Mouse (Mus musculus) lung, embryonic 16.5 days (tissue): ENCODE results near the gene Stam2. TPM values are rescaled to one million over a fixed set of nuclear protein-coding genes. Genes with fewer than 3 reads are reported as not detected.
A peak's percentile ranks its signal among the peaks of the same experiment; 100 is the strongest.

Experiments used
- ATAC-seq: fragments of 200-750 bp; cut with Nextera tagmentation; 2 replicates; pipeline ENCODE4 v1.8.0; 2017; ENCODE audit warnings: low read depth, mild to moderate bottlenecking, moderate library complexity
- H3K27ac ChIP-seq: fragments of 300-500 bp; sonication (generic); 2 replicates; pipeline ENCODE4 v1.5.1; 2014; ENCODE audit warnings: mild to moderate bottlenecking, control low read depth, low read length
- H3K27me3 ChIP-seq: fragments of 300-500 bp; sonication (generic); 2 replicates; pipeline ENCODE4 v1.6.1; 2014; ENCODE audit warnings: low read depth, low read length, mixed read lengths; ENCODE audit not compliant: control insufficient read depth, insufficient read depth
- H3K36me3 ChIP-seq: fragments of 300-500 bp; sonication (generic); 2 replicates; pipeline ENCODE4 v1.6.1; 2014; ENCODE audit warnings: low read length; ENCODE audit not compliant: control insufficient read depth, insufficient read depth
- H3K4me1 ChIP-seq: fragments of 300-500 bp; sonication (generic); replicated peaks from 2 replicates; pipeline ENCODE4 v1.6.1; 2014; ENCODE audit warnings: low read length, mixed read lengths; ENCODE audit not compliant: control insufficient read depth, insufficient read depth
- H3K4me2 ChIP-seq: fragments of 300-500 bp; sonication (generic); 2 replicates; pipeline ENCODE4 v1.6.1; 2014; ENCODE audit warnings: low read depth, low read length, control low read depth
- H3K4me3 ChIP-seq: fragments of 300-500 bp; sonication (generic); 2 replicates; pipeline ENCODE4 v1.5.1; 2014; ENCODE audit warnings: mild to moderate bottlenecking, low read length, control low read depth
- H3K9ac ChIP-seq: fragments of 300-500 bp; sonication (generic); 2 replicates; pipeline ENCODE4 v1.6.1; 2014; ENCODE audit warnings: low read length, control low read depth
- H3K9me3 ChIP-seq: fragments of 300-500 bp; sonication (generic); 2 replicates; pipeline ENCODE4 v1.6.1; 2016; ENCODE audit warnings: low read length; ENCODE audit not compliant: control insufficient read depth
- WGBS: fragments of 180-500 bp; shearing (Covaris S2); extraction: QIAGEN DNeasy Blood & Tissue Kit; methylation state at CpG from one replicate; pipeline ENCODE4 v1.1.7; 2014; 5-methylcytosine and 5-hydroxymethylcytosine counted together
- polyA plus RNA-seq: library from polyadenylated mRNA; unstranded; fragments of >200 nt; fragmentation: Nextera tagmentation; extraction: Ambion mirVana; gene quantifications from 2 replicates; pipeline ENCODE4 v1.2.1, GENCODE M21; 2015

The Stam2 gene
- polyA plus RNA-seq, 1 experiment from 2014 or later = 40.3 TPM

GRCm38 (mm10) chr2:52763040-52763736 is 21.1 kb upstream of the Stam2 start:
- 0 out of 2 replicates have a peak, but pooled peaks cover 2% of the 10 kb centered on the region for H3K4me1 ChIP-seq
- peak; percentile 81 for ATAC-seq
- no peak overlapping the region for H3K27ac ChIP-seq
- H3K4me3 ChIP-seq = peak overlapping the region; percentile 5; the same call in 1 of the 2 replicates
- H3K9me3 ChIP-seq = peaks cover 6% of the 10 kb centered on the region; the same call in 1 of the 2 replicates
- no peaks in the 10 kb centered on the region for H3K27me3 ChIP-seq
- H3K9ac ChIP-seq = no peak overlapping the region
- no peaks in the 10 kb centered on the region for H3K36me3 ChIP-seq
- 7% methylated on average over 12 of the region's 12 CpGs for WGBS
- peak overlapping the region; percentile 44 for H3K4me2 ChIP-seq

GRCm38 (mm10) chr2:52762529-52762928 is 20.4 kb upstream of the Stam2 start:
- no peaks in the 10 kb centered on the region for H3K27me3 ChIP-seq
- no peak overlapping the region for H3K4me2 ChIP-seq
- no peak overlapping the region for H3K27ac ChIP-seq
- no peak overlapping the region for H3K4me3 ChIP-seq
- H3K36me3 ChIP-seq = no peaks in the 10 kb centered on the region
- H3K9me3 ChIP-seq = peaks cover 6% of the 10 kb centered on the region; the same call in 1 of the 2 replicates
- WGBS = 57% methylated on average over 7 of the region's 7 CpGs
- H3K4me1 ChIP-seq = 0 out of 2 replicates have a peak, but pooled peaks cover 2% of the 10 kb centered on the region
- H3K9ac ChIP-seq = no peak overlapping the region
- no peak for ATAC-seq

- Histone ChIP-seq H3K36me3 (no peaks in the 10 kb centered on the region), H3K9me3 (peaks cover 2% of the 10 kb centered on the region; the same call in 1 of the 2 replicates), H3K4me3 (no peak overlapping the region), H3K27ac (no peak overlapping the region), H3K4me2 (no peak overlapping the region), H3K4me1 (0 out of 2 replicates have a peak, but pooled peaks cover 2% of the 10 kb centered on the region), H3K9ac (no peak overlapping the region), H3K27me3 (no peaks in the 10 kb centered on the region)
- no peak for ATAC-seq
- 21% methylated on average over 10 of the region's 10 CpGs for WGBS
These were observed 16.5 kb upstream of the Stam2 start for GRCm38 (mm10) chr2:52758627-52759026.

- Histone ChIP-seq H3K9ac (no peak overlapping the region), H3K27ac (no peak overlapping the region), H3K36me3 (no peaks in the 10 kb centered on the region), H3K4me2 (no peak overlapping the region), H3K27me3 (no peaks in the 10 kb centered on the region), H3K9me3 (peaks cover 2% of the 10 kb centered on the region; the same call in 1 of the 2 replicates), H3K4me1 (no peaks in the 10 kb centered on the region), H3K4me3 (no peak overlapping the region)
- 15% methylated on average over 3 of the region's 3 CpGs for WGBS
- ATAC-seq = no peak
These were observed 14.6 kb upstream of the Stam2 start for GRCm38 (mm10) chr2:52756691-52757090.

- Histone ChIP-seq H3K36me3 (no peaks in the 10 kb centered on the region), H3K9me3 (no peaks in the 10 kb centered on the region), H3K4me1 (no peaks in the 10 kb centered on the region), H3K4me3 (no peak overlapping the region), H3K27me3 (no peaks in the 10 kb centered on the region), H3K27ac (no peak overlapping the region), H3K9ac (no peak overlapping the region), H3K4me2 (no peak overlapping the region)
- WGBS = 65% methylated on average over 3 of the region's 3 CpGs
- ATAC-seq = no peak
These were observed 11.7 kb upstream of the Stam2 start for GRCm38 (mm10) chr2:52753573-52754317.

- Histone ChIP-seq H3K4me3 (no peak overlapping the region), H3K4me1 (peaks cover 5% of the 10 kb centered on the region; the same call in 1 of the 2 replicates), H3K4me2 (no peak overlapping the region), H3K9ac (no peak overlapping the region), H3K36me3 (no peaks in the 10 kb centered on the region), H3K27ac (no peak overlapping the region), H3K9me3 (no peaks in the 10 kb centered on the region), H3K27me3 (no peaks in the 10 kb centered on the region)
- no peak for ATAC-seq
These were observed 2.0 kb upstream of the Stam2 start for GRCm38 (mm10) chr2:52744099-52744498.

GRCm38 (mm10) chr2:52741681-52742255 is 313 bp downstream of the Stam2 start:
- no peaks in the 10 kb centered on the region for H3K36me3 ChIP-seq
- ATAC-seq = peak; percentile 94
- no peaks in the 10 kb centered on the region for H3K9me3 ChIP-seq
- peak overlapping the region; percentile 92 for H3K4me3 ChIP-seq
- under 1% methylated on average over 49 of the region's 54 CpGs for WGBS
- H3K27ac ChIP-seq = peak overlapping the region; percentile 97
- H3K27me3 ChIP-seq = no peaks in the 10 kb centered on the region
- H3K4me2 ChIP-seq = peak overlapping the region; percentile 86
- H3K9ac ChIP-seq = peak overlapping the region; percentile 97
- peaks cover 5% of the 10 kb centered on the region; the same call in 1 of the 2 replicates for H3K4me1 ChIP-seq

- H3K36me3 ChIP-seq = no peaks in the 10 kb centered on the region
- H3K4me3 ChIP-seq = no peak overlapping the region
- no peak overlapping the region for H3K27ac ChIP-seq
- 72% methylated on average over 4 of the region's 4 CpGs for WGBS
- peaks cover 5% of the 10 kb centered on the region; the same call in 1 of the 2 replicates for H3K4me1 ChIP-seq
- no peak overlapping the region for H3K4me2 ChIP-seq
- ATAC-seq = no peak
- H3K27me3 ChIP-seq = no peaks in the 10 kb centered on the region
- no peaks in the 10 kb centered on the region for H3K9me3 ChIP-seq
- no peak overlapping the region for H3K9ac ChIP-seq
These were observed 1.5 kb downstream of the Stam2 start for GRCm38 (mm10) chr2:52740596-52740995.

GRCm38 (mm10) chr2:52734504-52734903 is 7.6 kb downstream of the Stam2 start:
- no peaks in the 10 kb centered on the region for H3K4me1 ChIP-seq
- no peaks in the 10 kb centered on the region for H3K9me3 ChIP-seq
- ATAC-seq = no peak
- H3K4me2 ChIP-seq = no peak overlapping the region
- H3K36me3 ChIP-seq = no peaks in the 10 kb centered on the region
- no peak overlapping the region for H3K27ac ChIP-seq
- no peak overlapping the region for H3K4me3 ChIP-seq
- 93% methylated on average over 7 of the region's 7 CpGs for WGBS
- H3K9ac ChIP-seq = no peak overlapping the region
- no peaks in the 10 kb centered on the region for H3K27me3 ChIP-seq
